Comparison of ENCODE assay signal across 4 mouse cellular contexts in the genomic region with DNA sequence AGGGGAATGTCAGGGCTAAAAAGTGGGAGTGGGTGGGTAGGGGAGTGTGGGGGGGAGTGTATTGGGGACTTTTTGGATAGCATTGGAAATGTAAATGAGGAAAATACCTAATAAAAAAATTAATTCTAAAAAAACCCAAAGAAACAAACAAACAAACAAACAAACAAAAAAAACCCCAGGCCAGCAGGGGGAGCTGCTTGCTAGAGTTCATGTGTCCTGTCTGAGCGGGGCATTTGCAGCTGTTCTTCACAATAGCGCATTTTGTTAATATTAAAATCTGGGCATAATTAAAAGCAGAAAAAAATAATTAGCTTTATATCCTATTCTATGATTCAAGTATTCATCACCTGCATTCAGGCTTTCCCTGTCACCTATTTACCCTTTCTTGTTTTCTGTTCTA. TPM values are rescaled to one million over a fixed set of nuclear protein-coding genes. Genes with fewer than 3 reads are reported as not detected.
"Had no signal": no experiment of that assay in that cellular context is flagged by ENCODE, and none has a peak within 500 bp of the region (broad histone marks: within the 10 kb centered on the region; RNA-seq: fewer than 3 reads in every experiment).

No protein-coding gene starts in this region.

RNA-seq across cellular contexts. Expression of a gene that starts 32.7 kb away (rescaled TPM):
- total RNA-seq: left cerebral cortex, postnatal 25 days; megakaryocyte-erythroid progenitor cell, adult 5-6 weeks had no signal
- polyA plus RNA-seq: limb, embryonic 11.5 days; spleen, adult 2 months had no signal
